Mouse (Mus musculus) thymus, postnatal 0 days (tissue): ENCODE results near the gene Bbc3. TPM values are rescaled to one million over a fixed set of nuclear protein-coding genes. Genes with fewer than 3 reads are reported as not detected.
"Not testable (repeated sequence)": the region's sequence is repeated elsewhere in the genome, so short reads cannot be mapped to it uniquely, and the experiment has no call there.

Experiments used
- DNase-seq: peaks from one replicate; pipeline ENCODE4 v3.0.0-alpha.2; 2015; ENCODE audit warnings: low spot score
- polyA plus RNA-seq: library from polyadenylated mRNA; unstranded; fragments of >200 nt; fragmentation: Nextera tagmentation; extraction: Ambion mirVana; gene quantifications from 2 replicates; pipeline ENCODE4 v1.2.1, GENCODE M21; 2015

Gene Bbc3
- 8.0 and 9.2 TPM in 2 replicates for polyA plus RNA-seq

GRCm38 (mm10) chr7:16308093-16308492 lies at the start of gene Bbc3:
TSS of gene Bbc3 (plus strand) at chr7:16308393.
- not testable (repeated sequence) for DNase-seq

- no peak for DNase-seq
These were observed 49.0 kb upstream of the Bbc3 start, which contains the start of gene C5ar1 for GRCm38 (mm10) chr7:16259110-16259590. TSS of gene C5ar1 (minus strand) at chr7:16259540.

- DNase-seq: no peak
These were observed 47.1 kb upstream of the Bbc3 start for GRCm38 (mm10) chr7:16261097-16261496.

- peak; percentile 81 for DNase-seq
These were observed 45.0 kb upstream of the Bbc3 start for GRCm38 (mm10) chr7:16263015-16263787.

GRCm38 (mm10) chr7:16263843-16264242 lies 44.4 kb upstream of the Bbc3 start:
- no peak for DNase-seq

GRCm38 (mm10) chr7:16265856-16266255 lies 42.3 kb upstream of the Bbc3 start:
- DNase-seq: no peak

- not testable (repeated sequence) for DNase-seq
These were observed 41.6 kb upstream of the Bbc3 start for GRCm38 (mm10) chr7:16266593-16266992.

- no peak for DNase-seq
These were observed 37.1 kb upstream of the Bbc3 start for GRCm38 (mm10) chr7:16271139-16271538.

- peak; percentile 64 for DNase-seq
These were observed 35.5 kb upstream of the Bbc3 start for GRCm38 (mm10) chr7:16272681-16273080.

- DNase-seq: peak; percentile 92
These were observed 35.0 kb upstream of the Bbc3 start, which contains the start of gene Inafm1 for GRCm38 (mm10) chr7:16273081-16273765. TSS of gene Inafm1 (minus strand) at chr7:16273617.

GRCm38 (mm10) chr7:16273766-16274140 lies 34.4 kb upstream of the Bbc3 start:
- DNase-seq: peak; percentile 90

- no peak for DNase-seq
These were observed 33.0 kb upstream of the Bbc3 start for GRCm38 (mm10) chr7:16274922-16275890.

- no peak for DNase-seq
These were observed 27.5 kb upstream of the Bbc3 start for GRCm38 (mm10) chr7:16280721-16281120.

- no peak for DNase-seq
These were observed 25.9 kb upstream of the Bbc3 start for GRCm38 (mm10) chr7:16282334-16282733.

GRCm38 (mm10) chr7:16284001-16284400 lies 24.2 kb upstream of the Bbc3 start:
- DNase-seq: no peak

GRCm38 (mm10) chr7:16284904-16285303 lies 23.3 kb upstream of the Bbc3 start:
- no peak for DNase-seq

- DNase-seq: peak; percentile 69
These were observed 22.7 kb upstream of the Bbc3 start for GRCm38 (mm10) chr7:16285450-16286025.

- peak; percentile 99 for DNase-seq
These were observed 21.9 kb upstream of the Bbc3 start, which contains the start of gene Ccdc9 for GRCm38 (mm10) chr7:16286026-16286961. TSS of gene Ccdc9 (minus strand) at chr7:16286795.

GRCm38 (mm10) chr7:16287016-16287415 lies 21.2 kb upstream of the Bbc3 start:
- DNase-seq: no peak

- no peak for DNase-seq
These were observed 20.4 kb upstream of the Bbc3 start for GRCm38 (mm10) chr7:16287791-16288190.
